16 mouse cellular contexts compared by ENCODE assay signal in genomic region chr5:104392784-104393183, GRCm38 (mm10).
"Had no signal": no experiment of that assay in that cellular context is flagged by ENCODE, and none has a peak within 500 bp of the region (broad histone marks: within the 10 kb centered on the region; RNA-seq: fewer than 3 reads in every experiment).

No protein-coding gene starts in this region.

- H3K27me3 ChIP-seq: kidney, embryonic 15.5 days; liver, embryonic 15.5 days; midbrain, embryonic 12.5 days; neural tube, embryonic 12.5 days; stomach, embryonic 15.5 days had no signal

- H3K27ac ChIP-seq: kidney, embryonic 15.5 days; limb, embryonic 10.5 days; liver, embryonic 15.5 days; midbrain, embryonic 12.5 days; neural tube, embryonic 12.5 days; stomach, embryonic 15.5 days had no signal

- H3K36me3 ChIP-seq: kidney, embryonic 15.5 days; limb, embryonic 10.5 days; liver, embryonic 15.5 days; midbrain, embryonic 12.5 days; neural tube, embryonic 12.5 days; stomach, embryonic 15.5 days had no signal

- H3K4me3 ChIP-seq: kidney, embryonic 15.5 days; limb, embryonic 10.5 days; liver, embryonic 15.5 days; megakaryocyte, embryonic 14.5 days; midbrain, embryonic 12.5 days; neural tube, embryonic 12.5 days; stomach, embryonic 15.5 days had no signal

- DNase-seq: kidney, adult 2 months; kidney, postnatal 14 days; lung, embryonic 14.5 days; lung, postnatal 14 days; right cerebral cortex, postnatal 4 days; spleen, adult 18-20 months; thymus, adult 2 months; thymus, postnatal 25 days had no signal

- H3K4me1 ChIP-seq: kidney, embryonic 15.5 days; liver, embryonic 15.5 days; midbrain, embryonic 12.5 days; neural tube, embryonic 12.5 days; stomach, embryonic 15.5 days had no signal

- H3K4me2 ChIP-seq: kidney, embryonic 15.5 days; liver, embryonic 11.5 days; liver, embryonic 15.5 days; lung, embryonic 14.5 days; midbrain, embryonic 12.5 days; neural tube, embryonic 12.5 days; stomach, embryonic 15.5 days had no signal
